Mouse (Mus musculus): ENCODE measurements around the gene Slc27a1. TPM values are rescaled to one million over a fixed set of nuclear protein-coding genes. Genes with fewer than 3 reads are reported as not detected.

The Slc27a1 gene
- total and polyA plus RNA-seq, 2 experiments from 2014 or later, result 68.5 to 178 TPM

DNA sequence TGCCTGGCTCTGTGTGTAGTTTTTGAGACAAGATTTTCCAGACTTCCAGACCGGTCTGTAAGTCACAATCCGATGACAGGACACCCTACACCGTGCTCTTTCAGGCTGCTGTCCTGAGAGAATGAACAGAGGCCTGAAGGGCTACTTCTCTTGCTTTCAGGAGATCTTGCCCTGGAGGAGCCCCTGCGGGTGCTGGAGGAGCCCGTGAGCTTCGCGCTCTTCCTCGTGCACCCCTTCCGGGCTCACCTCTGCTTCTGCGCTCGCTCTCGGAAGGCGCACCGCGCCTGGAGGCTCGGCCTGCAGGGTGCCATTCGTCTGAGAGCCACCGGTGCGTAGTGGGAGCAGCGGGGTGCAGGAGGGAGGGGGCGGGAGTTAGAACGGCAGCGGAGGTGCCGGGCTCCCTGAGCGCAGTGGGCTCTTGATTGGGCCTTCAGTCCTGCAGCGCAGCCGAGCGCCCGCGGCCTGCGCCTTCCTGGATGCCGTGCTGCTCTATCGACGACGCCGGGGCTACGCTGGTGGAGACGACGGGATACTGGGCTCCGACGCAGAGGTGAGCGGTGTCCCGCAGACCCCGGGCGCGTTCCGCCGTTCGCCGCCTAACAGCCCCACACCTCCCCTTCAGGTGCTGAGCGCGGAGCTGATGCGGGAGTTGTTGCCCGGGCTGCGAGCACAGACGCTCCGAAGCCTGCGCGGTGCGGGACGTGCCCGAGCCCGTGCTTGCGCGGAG lies 33.4 kb downstream of the Slc27a1 start:
- Histone ChIP-seq H3K27me3 (ENCODE audit: control insufficient read depth, insufficient read depth, low read length) (peaks cover 30% of the 10 kb centered on the region), H3K9me3 (replicated peaks; ENCODE audit: control insufficient read depth, low read length) (no peaks in the 10 kb centered on the region), H3K9ac (replicated peaks; ENCODE audit: low read depth, low read length) (no peak overlapping the region), H3K27ac (ENCODE audit: low read depth) (no peak overlapping the region), H3K36me3 (replicated peaks; ENCODE audit: control insufficient read depth, insufficient read depth, low read length) (no peaks in the 10 kb centered on the region), H3K4me1 (ENCODE audit: control insufficient read depth, insufficient read depth) (0 out of 2 replicates have a peak, but pooled peaks cover 9% of the 10 kb centered on the region), H3K4me2 (ENCODE audit: low read depth, low read length) (peak overlapping the region; percentile 47), H3K4me3 (ENCODE audit: low read depth, low read length) (peak overlapping the region; percentile 30)
- TF ChIP-seq EP300 (IDR thresholded peaks at IDR 0.05; ENCODE audit: low read depth) (no peak), CTCF (IDR thresholded peaks at IDR 0.05; ENCODE audit: low read depth) (no peak)
- WGBS, result 4% methylated on average over 53 of the region's 65 CpGs
- ATAC-seq (ENCODE audit: insufficient read depth, low read depth) (peak; percentile 19; the same call in 1 of the 2 replicates), DNase-seq (ENCODE audit: low spot score) (no peak)

DNA sequence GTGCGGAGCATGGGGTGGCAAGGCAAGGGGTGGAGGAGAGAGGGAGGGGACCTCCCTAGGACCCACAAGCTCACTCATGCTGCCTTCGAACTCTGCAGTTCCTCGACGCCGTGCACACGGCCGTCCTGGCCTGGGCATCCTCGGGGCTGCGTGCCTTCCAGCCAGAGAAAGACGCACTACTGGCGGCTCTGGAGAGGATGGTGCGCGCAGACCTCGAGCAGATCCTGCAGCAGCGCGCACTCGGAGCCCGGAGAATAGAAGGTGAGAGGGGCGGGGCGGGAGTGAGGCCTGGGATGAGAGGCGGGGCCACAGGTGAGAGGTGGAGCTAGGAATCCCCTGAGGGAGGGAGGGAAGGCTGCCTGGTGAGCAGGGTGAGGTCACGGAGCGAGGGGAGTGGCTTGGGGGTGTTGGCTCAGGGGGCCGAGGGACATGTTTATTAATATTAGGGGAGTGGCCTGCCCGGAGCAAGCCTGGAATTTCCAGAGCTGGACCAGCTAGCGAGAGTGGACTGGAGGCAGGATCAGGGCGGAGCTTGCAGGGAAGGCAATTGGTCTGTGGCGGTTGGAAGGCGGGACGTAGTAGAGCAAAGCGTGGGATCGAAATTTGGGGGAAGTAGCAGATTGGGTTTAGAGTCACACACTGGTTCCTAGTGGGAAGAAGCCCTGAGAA lies 34.1 kb downstream of the Slc27a1 start:
- H3K4me1 ChIP-seq (ENCODE audit: control insufficient read depth, insufficient read depth), result 0 out of 2 replicates have a peak, but pooled peaks cover 9% of the 10 kb centered on the region
- H3K4me2 ChIP-seq (ENCODE audit: low read depth, low read length), result peak overlapping the region; percentile 47
- H3K27me3 ChIP-seq (ENCODE audit: control insufficient read depth, insufficient read depth, low read length), result peaks cover 30% of the 10 kb centered on the region
- peak overlapping the region; percentile 30 for H3K4me3 ChIP-seq (ENCODE audit: low read depth, low read length)
- peak; percentile 58 for DNase-seq (ENCODE audit: low spot score)
- H3K36me3 ChIP-seq (replicated peaks; ENCODE audit: control insufficient read depth, insufficient read depth, low read length), result no peaks in the 10 kb centered on the region
- H3K9ac ChIP-seq (replicated peaks; ENCODE audit: low read depth, low read length), result no peak overlapping the region
- WGBS, result 3% methylated on average over 32 of the region's 32 CpGs
- H3K27ac ChIP-seq (ENCODE audit: low read depth), result no peak overlapping the region
- no peaks in the 10 kb centered on the region for H3K9me3 ChIP-seq (replicated peaks; ENCODE audit: control insufficient read depth, low read length)
- ATAC-seq (ENCODE audit: insufficient read depth, low read depth), result peak; percentile 80
- TF ChIP-seq CTCF (IDR thresholded peaks at IDR 0.05; ENCODE audit: low read depth) (no peak), EP300 (IDR thresholded peaks at IDR 0.05; ENCODE audit: low read depth) (no peak)

DNA sequence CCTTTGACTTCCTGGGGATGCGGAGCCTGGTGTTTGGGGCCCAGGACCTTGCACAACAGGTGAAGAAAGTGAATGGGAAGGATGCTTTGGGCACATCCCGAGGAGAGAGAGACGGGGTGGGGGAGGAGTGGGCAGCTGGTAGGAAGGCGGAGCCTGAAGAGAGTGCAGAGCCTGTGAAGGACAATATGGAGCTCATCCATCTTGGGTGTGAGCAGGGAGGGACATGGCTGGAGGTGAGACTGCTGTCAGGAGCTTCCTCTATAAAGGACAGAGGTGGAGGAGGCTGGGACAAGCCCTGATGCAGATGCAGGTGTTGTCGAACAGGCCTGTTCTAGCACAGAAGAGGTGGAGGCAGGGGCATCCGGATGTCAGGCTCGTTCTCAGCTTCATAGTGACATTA lies 35.3 kb downstream of the Slc27a1 start:
- TF ChIP-seq CTCF (IDR thresholded peaks at IDR 0.05; ENCODE audit: low read depth) (no peak), EP300 (IDR thresholded peaks at IDR 0.05; ENCODE audit: low read depth) (no peak)
- Histone ChIP-seq H3K4me2 (ENCODE audit: low read depth, low read length) (no peak overlapping the region), H3K9ac (replicated peaks; ENCODE audit: low read depth, low read length) (no peak overlapping the region), H3K27me3 (ENCODE audit: control insufficient read depth, insufficient read depth, low read length) (peaks cover 30% of the 10 kb centered on the region), H3K4me1 (ENCODE audit: control insufficient read depth, insufficient read depth) (0 out of 2 replicates have a peak, but pooled peaks cover 9% of the 10 kb centered on the region), H3K9me3 (replicated peaks; ENCODE audit: control insufficient read depth, low read length) (no peaks in the 10 kb centered on the region), H3K36me3 (replicated peaks; ENCODE audit: control insufficient read depth, insufficient read depth, low read length) (no peaks in the 10 kb centered on the region), H3K4me3 (ENCODE audit: low read depth, low read length) (no peak overlapping the region), H3K27ac (ENCODE audit: low read depth) (no peak overlapping the region)
- DNase-seq (ENCODE audit: low spot score) (no peak), ATAC-seq (ENCODE audit: insufficient read depth, low read depth) (no peak)
- WGBS, result 78% methylated on average over 7 of the region's 7 CpGs

DNA sequence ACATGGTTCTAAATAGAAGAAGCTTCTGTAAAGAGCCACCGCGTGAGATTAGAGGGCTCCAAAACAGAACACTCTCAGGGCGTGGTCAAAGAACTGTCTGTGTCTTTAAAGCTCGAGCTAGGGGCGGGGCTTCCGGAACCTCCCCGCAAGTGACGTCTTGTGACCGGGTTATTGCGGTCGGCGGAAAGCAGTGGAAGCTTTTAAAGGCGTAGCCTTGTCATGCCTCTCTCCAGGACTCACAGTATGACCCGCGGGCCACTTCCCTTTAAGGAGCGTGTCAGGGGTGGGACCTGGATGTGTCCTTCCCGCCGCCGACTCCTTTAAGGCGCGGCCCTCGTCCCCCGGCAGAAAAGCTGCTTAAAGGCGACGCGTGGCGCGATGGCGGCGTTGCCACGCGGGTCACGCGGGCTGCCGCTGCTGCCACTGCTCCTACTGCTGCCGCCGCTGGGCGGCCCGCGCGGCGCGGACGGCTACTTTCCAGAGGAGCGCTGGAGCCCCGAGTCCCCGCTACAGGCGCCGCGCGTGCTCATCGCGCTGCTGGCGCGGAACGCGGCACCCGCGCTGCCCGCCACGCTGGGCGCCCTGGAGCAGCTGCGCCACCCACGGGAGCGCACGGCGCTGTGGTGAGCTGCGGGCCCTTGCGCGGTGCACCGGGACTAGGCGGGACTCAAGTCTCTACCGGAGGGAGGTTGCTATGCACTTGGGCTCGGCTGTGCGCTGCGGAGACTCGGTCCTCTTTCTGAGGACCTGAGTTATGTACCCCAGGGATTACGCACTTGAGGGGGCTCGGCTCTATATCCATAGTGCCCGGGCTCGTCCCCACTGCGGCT lies 42.4 kb downstream of the Slc27a1 start, which contains the start of gene Colgalt1:
Gene Colgalt1, plus strand, starts transcription at position 177 of the 830 bp plus-strand sequence.
- Histone ChIP-seq H3K27ac (ENCODE audit: low read depth) (peak within 1 kb of the TSS; percentile 83), H3K4me3 (ENCODE audit: low read depth, low read length) (peak within 1 kb of the TSS; percentile 87), H3K4me1 (ENCODE audit: control insufficient read depth, insufficient read depth) (peaks cover 10% of the 10 kb centered on the region), H3K4me2 (ENCODE audit: low read depth, low read length) (peak within 1 kb of the TSS; percentile 83), H3K27me3 (ENCODE audit: control insufficient read depth, insufficient read depth, low read length) (no peaks in the 10 kb centered on the region), H3K9ac (replicated peaks; ENCODE audit: low read depth, low read length) (peak within 1 kb of the TSS; percentile 82), H3K36me3 (replicated peaks; ENCODE audit: control insufficient read depth, insufficient read depth, low read length) (peaks cover 18% of the 10 kb centered on the region), H3K9me3 (replicated peaks; ENCODE audit: control insufficient read depth, low read length) (no peaks in the 10 kb centered on the region)
- peak; percentile 100 for DNase-seq (ENCODE audit: low spot score)
- under 1% methylated on average over 81 of the region's 82 CpGs for WGBS
- ATAC-seq (ENCODE audit: insufficient read depth, low read depth), result peak; percentile 100
- TF ChIP-seq EP300 (IDR thresholded peaks at IDR 0.05; ENCODE audit: low read depth), result no peak; the same call in 1 of the 2 replicates
- TF ChIP-seq CTCF (IDR thresholded peaks at IDR 0.05; ENCODE audit: low read depth), result no peak

DNA sequence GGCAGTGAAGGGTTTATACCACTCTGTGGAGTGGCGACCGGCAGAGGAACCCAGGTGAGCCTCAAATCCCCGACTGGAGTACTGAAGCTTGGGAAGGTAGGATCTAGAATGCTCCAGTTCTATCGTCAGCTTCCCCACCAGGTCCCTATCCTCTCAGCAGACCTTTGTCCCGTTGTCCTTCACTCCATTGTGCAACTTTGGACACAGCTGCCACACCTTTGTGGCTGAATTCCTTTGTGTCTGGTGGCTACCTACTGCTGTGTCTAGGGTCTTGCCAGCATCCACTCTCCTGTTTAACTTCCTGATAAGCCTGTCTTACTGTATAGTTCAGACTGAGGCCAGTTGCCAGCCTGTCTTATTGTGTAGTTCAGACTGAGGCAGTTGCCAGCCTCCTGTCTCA lies 43.5 kb downstream of the Slc27a1 start:
- Histone ChIP-seq H3K9ac (replicated peaks; ENCODE audit: low read depth, low read length) (peak overlapping the region; percentile 82), H3K36me3 (replicated peaks; ENCODE audit: control insufficient read depth, insufficient read depth, low read length) (peaks cover 27% of the 10 kb centered on the region), H3K27me3 (ENCODE audit: control insufficient read depth, insufficient read depth, low read length) (no peaks in the 10 kb centered on the region), H3K27ac (ENCODE audit: low read depth) (no peak overlapping the region), H3K4me2 (ENCODE audit: low read depth, low read length) (peak overlapping the region; percentile 83), H3K4me3 (ENCODE audit: low read depth, low read length) (peak overlapping the region; percentile 87), H3K9me3 (replicated peaks; ENCODE audit: control insufficient read depth, low read length) (no peaks in the 10 kb centered on the region), H3K4me1 (ENCODE audit: control insufficient read depth, insufficient read depth) (peaks cover 10% of the 10 kb centered on the region)
- 39% methylated on average over 5 of the region's 5 CpGs for WGBS
- TF ChIP-seq EP300 (IDR thresholded peaks at IDR 0.05; ENCODE audit: low read depth), result no peak
- TF ChIP-seq CTCF (IDR thresholded peaks at IDR 0.05; ENCODE audit: low read depth), result no peak
- DNase-seq (ENCODE audit: low spot score) (no peak), ATAC-seq (ENCODE audit: insufficient read depth, low read depth) (no peak)

All from heart, postnatal 0 days (tissue).